Mouse (Mus musculus): ENCODE data around the gene Tfpt.

- peak; percentile 79 for TF ChIP-seq CTCF (conservative IDR thresholded peaks at IDR 0.05; ENCODE audit: low read length)
- TF ChIP-seq NANOG (IDR thresholded peaks at IDR 0.05; ENCODE audit: borderline replicate concordance, low read length) = no peak
Measured at GRCm38 (mm10) chr7:3601119-3601518, 28.6 kb downstream of the Tfpt start.
